Mouse (Mus musculus) inflammation-experienced regulatory T-cells, adult 6 months (primary cell): Measurements from ENCODE around the gene Prl2c3. TPM values are rescaled to one million over a fixed set of nuclear protein-coding genes. Genes with fewer than 3 reads are reported as not detected.
"Not testable (repeated sequence)": the region's sequence is repeated elsewhere in the genome, so short reads cannot be mapped to it uniquely, and the experiment has no call there.

ENCODE experiments used
- ATAC-seq: one replicate; pipeline ENCODE4 v1.8.0; 2017
- polyA plus RNA-seq, 3 experiments: library from polyadenylated mRNA; unstranded; fragments of 100-300 nt; shearing (Covaris generic); gene quantifications; one replicate each; pipeline ENCODE4 v1.2.1; 2017

Gene Prl2c3
- not detected for polyA plus RNA-seq

- not testable (repeated sequence) for ATAC-seq
Measured at GRCm38 (mm10) chr13:12799979-12800378, at the start of gene Prl2c3. TSS of gene Prl2c3 (minus strand) at chr13:12800079.

DNA sequence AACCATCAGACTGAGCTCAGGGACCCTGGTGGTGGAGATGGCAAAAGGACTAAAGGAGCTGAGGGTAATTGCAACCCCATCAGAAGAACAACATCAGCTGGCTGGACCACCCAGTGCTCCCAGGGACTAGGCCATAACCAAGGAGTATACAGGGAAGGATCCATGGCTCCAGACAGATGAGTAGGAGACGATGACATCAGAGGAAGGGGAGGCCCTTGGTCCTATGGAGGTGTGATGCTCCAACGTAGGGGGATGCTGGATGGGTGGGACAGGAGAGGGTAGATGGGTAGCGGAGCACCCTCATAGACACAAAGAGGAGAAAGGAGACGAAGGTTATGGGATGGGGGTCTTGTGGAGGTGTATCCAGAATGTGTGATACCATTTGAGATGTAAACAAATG lies 48.4 kb upstream of the Prl2c3 start:
- ATAC-seq = not testable (repeated sequence)

DNA sequence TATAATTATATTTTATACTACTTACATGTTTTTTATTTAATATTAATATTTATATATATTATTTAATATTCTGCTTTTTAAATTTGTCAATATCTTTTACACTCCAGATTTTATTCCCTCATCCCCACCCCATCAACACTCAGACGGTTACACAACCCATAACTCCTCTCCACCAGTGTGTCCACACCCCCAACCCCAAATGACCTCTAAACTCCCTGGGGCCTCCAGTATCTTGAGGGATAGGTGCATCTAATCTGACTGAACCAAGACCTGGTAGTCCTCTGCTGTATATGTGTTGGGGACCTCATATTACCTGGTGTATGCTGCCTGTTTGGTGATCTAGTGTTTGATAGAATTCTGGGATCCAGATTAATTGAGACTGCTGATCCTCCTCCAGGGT lies 44.8 kb upstream of the Prl2c3 start:
- ATAC-seq = not testable (repeated sequence)

GRCm38 (mm10) chr13:12837546-12837945 lies 37.7 kb upstream of the Prl2c3 start:
- not testable (repeated sequence) for ATAC-seq

DNA sequence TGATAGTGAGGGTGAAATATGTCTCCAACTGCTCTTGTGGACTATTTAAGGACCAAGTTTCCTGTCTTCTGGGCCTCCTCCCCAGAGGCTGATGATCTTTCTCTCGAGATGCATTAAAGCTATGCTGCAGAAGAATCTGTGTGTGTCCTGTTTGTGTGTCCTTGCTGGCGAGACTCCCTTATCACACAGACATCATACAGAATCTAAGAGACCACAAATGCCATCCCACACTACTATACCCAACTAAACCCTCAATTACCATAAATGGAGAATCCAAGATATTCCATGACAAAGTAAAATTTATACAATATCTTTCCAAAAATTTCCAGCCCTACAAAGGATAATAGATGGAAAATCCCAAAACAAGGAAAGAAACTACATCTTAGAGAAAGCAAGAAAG lies 31.9 kb upstream of the Prl2c3 start:
- ATAC-seq = no peak

- ATAC-seq = no peak
Measured at GRCm38 (mm10) chr13:12829031-12829430, 29.2 kb upstream of the Prl2c3 start.

DNA sequence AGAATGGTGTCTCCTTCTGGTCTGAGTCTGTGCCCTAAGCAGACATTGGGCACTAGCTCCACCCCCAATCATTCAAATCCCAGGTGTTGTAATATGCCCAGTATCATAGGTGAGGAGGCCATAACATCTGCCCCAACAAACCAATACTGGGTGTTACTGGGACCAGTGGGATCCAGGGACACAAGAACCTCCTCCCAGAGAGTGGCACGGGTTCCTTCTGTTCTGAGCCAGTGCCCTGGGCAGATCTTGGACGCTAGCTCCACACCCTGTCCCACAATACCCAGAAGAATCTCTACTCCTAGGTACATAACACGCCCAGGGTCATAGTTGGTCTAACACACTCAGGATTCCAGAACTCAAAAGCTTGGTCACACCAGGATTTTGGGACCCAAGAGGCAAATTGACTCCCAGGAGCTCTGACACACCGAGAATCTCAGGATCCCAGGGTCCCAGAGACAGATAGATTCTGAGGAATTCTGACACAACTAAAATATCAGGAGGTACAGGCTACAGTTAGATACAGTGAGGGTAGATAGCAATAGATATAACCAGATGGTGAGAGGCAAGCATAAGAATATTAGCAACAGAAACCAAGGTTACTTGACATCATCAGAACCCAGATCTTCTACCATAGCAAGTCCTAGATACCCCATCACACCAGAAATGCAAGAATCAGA lies 24.8 kb upstream of the Prl2c3 start:
- not testable (repeated sequence) for ATAC-seq

- ATAC-seq = not testable (repeated sequence)
Measured at GRCm38 (mm10) chr13:12813734-12814424, 14.0 kb upstream of the Prl2c3 start.

DNA sequence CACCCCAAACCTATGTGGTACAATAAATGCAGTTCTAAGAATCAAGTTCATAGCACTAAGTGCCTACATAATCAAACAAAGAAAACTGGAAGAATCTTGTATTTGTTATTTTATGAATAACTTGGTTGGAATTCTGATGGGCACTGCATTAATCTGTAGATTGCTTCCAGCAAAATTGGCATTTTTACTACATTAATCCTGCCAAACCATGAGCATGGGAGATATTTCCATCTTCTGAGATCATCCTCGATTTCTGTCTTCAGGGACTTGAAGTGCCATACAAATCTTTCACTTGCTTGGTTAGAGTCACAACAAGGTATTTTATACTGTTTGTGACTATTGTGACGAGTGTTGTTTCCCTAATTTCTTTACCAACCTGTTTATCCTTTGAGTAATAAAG lies 9.7 kb upstream of the Prl2c3 start:
- no peak for ATAC-seq

GRCm38 (mm10) chr13:12808793-12809512 lies 9.1 kb upstream of the Prl2c3 start:
- ATAC-seq = not testable (repeated sequence)

DNA sequence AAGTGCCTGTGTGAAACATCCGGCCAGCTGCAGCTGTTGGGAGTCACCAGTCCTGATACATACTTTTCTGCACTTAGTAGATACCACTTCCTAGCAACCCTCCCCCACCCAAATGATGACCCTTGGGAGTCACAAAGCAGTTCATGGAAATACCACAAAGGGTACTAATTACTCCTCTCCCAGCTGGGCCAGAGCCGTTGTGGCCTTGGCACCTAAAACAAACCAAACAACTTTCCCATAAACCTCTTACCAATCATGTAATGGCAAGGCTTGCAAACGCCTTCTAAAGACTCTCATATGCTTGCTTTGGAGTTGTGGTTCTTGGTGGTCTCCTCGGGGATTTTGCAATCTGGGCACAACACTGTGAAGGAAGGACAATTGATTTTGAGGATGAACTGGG lies 6.6 kb upstream of the Prl2c3 start:
- not testable (repeated sequence) for ATAC-seq

DNA sequence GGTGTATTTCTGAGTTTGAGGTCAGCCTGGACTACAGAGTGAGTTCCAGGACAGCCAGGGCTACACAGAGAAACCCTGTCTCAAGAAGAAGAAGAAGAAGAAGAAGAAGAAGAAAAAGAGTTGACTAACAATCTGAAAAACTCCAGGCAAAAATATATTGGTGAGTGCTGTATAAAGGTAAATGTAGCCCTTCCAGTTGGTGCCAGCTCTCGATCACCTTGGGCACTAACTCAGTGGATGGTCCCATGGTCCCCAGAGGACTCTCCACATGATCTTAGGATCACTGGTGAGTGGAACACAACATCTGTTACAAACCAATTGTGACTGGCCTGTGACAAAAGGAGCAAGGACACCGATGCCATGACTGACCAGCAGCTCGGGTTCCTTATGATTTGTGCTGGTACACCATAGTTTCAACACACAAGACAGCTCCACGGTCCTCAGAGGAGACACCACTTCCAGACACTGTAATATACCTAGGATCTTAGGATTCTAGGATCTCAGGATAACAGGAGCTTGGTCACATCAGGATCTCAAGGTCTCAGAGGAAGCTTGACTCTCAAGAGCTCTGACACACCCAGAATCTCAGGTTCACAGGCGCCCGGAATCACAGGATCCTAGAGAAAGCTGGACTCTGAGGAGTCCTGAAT lies 30.3 kb downstream of the Prl2c3 start:
- ATAC-seq = not testable (repeated sequence)

Other genes starting within 250 kb of the Prl2c3 start
- gene Ero1lb, start 234.2 kb downstream of the Prl2c3 start, polyA plus RNA-seq = 1 to 10 TPM; 5.8 to 8.2 (median 7.1) TPM
- not detected for gene Prl2c2, start 205.3 kb upstream of the Prl2c3 start, polyA plus RNA-seq